Mouse (Mus musculus) v-Abl transformed pro-B cells (cell line): ENCODE results near the gene Olfr1326-ps1.

Experiments used
- in situ Hi-C, 2 experiments: fragments of 400-800 bp; cut with MboI; formaldehyde crosslinking; loops; one replicate each; pipeline ENCODE4 v1.15.1; 2025; ENCODE audit not compliant: unreplicated experiment in 2 of 2

Olfr1326-ps1 gene

DNA sequence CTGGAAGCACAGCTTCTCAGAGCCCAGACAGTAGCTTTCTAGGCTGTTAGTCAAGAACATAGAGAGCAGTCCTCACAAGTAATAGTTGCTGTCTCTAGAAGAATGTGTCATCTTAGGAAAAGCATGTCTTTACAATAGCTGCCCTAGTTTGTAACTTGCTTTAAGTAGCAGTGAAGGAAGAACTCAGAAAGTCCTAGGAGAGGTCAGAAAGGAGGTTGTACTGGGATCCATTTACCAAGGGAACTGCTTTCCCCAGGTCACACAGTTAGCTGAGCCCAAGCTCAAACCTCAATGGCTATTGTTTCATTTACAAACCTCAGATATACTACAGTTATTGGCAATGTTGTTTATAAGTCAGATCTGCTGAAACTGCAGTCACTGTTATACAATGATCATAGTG lies at the start of gene Olfr1326-ps1:
Gene Olfr1326-ps1 (minus strand): TSS at position 101 of the 400 bp plus-strand sequence.
- in situ Hi-C loops = no loop called here

DNA sequence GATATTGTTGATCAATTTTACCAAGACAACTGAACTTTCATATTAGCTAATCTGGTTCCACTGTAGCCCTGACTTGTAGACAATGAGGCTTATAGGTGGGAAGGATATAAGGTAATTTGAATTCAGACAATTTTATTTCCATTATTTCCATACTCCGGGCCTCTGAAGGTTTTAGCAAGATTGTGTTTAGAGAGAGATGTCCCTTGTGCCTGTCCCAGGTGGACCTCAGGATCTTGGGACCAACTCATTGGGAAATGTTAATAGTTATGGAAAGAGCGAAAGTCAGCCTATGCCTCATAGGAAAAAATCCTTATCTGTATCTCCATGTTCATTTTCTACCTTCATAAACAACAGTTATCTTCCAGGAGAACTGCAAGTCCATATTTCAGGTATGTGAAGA lies 17.7 kb upstream of the Olfr1326-ps1 start, which contains the start of gene Olfr1325:
Gene Olfr1325 (plus strand): TSS at position 301 of the 400 bp plus-strand sequence.
- in situ Hi-C loops = no loop called here
